Mouse (Mus musculus): Measurements from ENCODE around the gene Nav2. TPM values are rescaled to one million over a fixed set of nuclear protein-coding genes. Genes with fewer than 3 reads are reported as not detected.

Nav2 gene
- polyA plus RNA-seq, 1 experiment from 2014 or later = 12.4 TPM

GRCm38 (mm10) chr7:49190231-49190985 is 281.9 kb downstream of the Nav2 start:
- 68% methylated on average over 4 of the region's 4 CpGs for WGBS
- ATAC-seq (ENCODE audit: insufficient number of reproducible peaks, insufficient read depth, low FRiP score, low TSS enrichment, low read depth) = no peak
- no peaks in the 10 kb centered on the region for H3K36me3 ChIP-seq

GRCm38 (mm10) chr7:49191081-49191678 is 282.7 kb downstream of the Nav2 start:
- Histone ChIP-seq H3K36me3 (no peaks in the 10 kb centered on the region), H3K9me3 (no peaks in the 10 kb centered on the region), H3K27ac (no peak overlapping the region), H3K4me2 (no peak overlapping the region), H3K9ac (replicated peaks) (no peak overlapping the region), H3K27me3 (no peaks in the 10 kb centered on the region), H3K4me3 (replicated peaks) (no peak overlapping the region), H3K4me1 (replicated peaks) (peaks cover 4% of the 10 kb centered on the region; the same call in 1 of the 2 replicates)
- no peak for ATAC-seq (ENCODE audit: insufficient number of reproducible peaks, insufficient read depth, low FRiP score, low TSS enrichment, low read depth)
- WGBS = 64% methylated on average over 7 of the region's 7 CpGs

More at GRCm38 (mm10) chr7:49190231-49190985, 281.9 kb downstream of the Nav2 start:
- H3K9me3 ChIP-seq = no peaks in the 10 kb centered on the region
- H3K9ac ChIP-seq (replicated peaks) = no peak overlapping the region
- H3K4me1 ChIP-seq (replicated peaks) = peaks cover 4% of the 10 kb centered on the region; the same call in 1 of the 2 replicates
- H3K27ac ChIP-seq = no peak overlapping the region
- H3K4me2 ChIP-seq = no peak overlapping the region
- no peak overlapping the region for H3K4me3 ChIP-seq (replicated peaks)
- no peaks in the 10 kb centered on the region for H3K27me3 ChIP-seq

- no peak for ATAC-seq (ENCODE audit: insufficient number of reproducible peaks, insufficient read depth, low FRiP score, low TSS enrichment, low read depth)
- no peaks in the 10 kb centered on the region for H3K27me3 ChIP-seq
- H3K9me3 ChIP-seq = no peaks in the 10 kb centered on the region
- H3K4me3 ChIP-seq (replicated peaks) = no peak overlapping the region
- H3K9ac ChIP-seq (replicated peaks) = no peak overlapping the region
- no peak overlapping the region for H3K4me2 ChIP-seq
- H3K4me1 ChIP-seq (replicated peaks) = no peaks in the 10 kb centered on the region
- WGBS = 78% methylated on average over 2 of the region's 2 CpGs
- H3K27ac ChIP-seq = no peak overlapping the region
- H3K36me3 ChIP-seq = no peaks in the 10 kb centered on the region
Observed at GRCm38 (mm10) chr7:49192061-49192695, 283.7 kb downstream of the Nav2 start.

- WGBS = 44% methylated on average over 5 of the region's 5 CpGs
- Histone ChIP-seq H3K36me3 (no peaks in the 10 kb centered on the region), H3K9me3 (no peaks in the 10 kb centered on the region), H3K9ac (replicated peaks) (no peak overlapping the region), H3K4me2 (no peak overlapping the region), H3K27ac (no peak overlapping the region), H3K4me1 (replicated peaks) (no peaks in the 10 kb centered on the region), H3K27me3 (no peaks in the 10 kb centered on the region), H3K4me3 (replicated peaks) (no peak overlapping the region)
- no peak for ATAC-seq (ENCODE audit: insufficient number of reproducible peaks, insufficient read depth, low FRiP score, low TSS enrichment, low read depth)
Observed at GRCm38 (mm10) chr7:49195711-49196147, 287.2 kb downstream of the Nav2 start.

GRCm38 (mm10) chr7:49199366-49199765 is 290.9 kb downstream of the Nav2 start:
- H3K4me3 ChIP-seq (replicated peaks) = no peak overlapping the region
- no peaks in the 10 kb centered on the region for H3K27me3 ChIP-seq
- no peaks in the 10 kb centered on the region for H3K9me3 ChIP-seq
- no peak overlapping the region for H3K27ac ChIP-seq
- H3K4me1 ChIP-seq (replicated peaks) = no peaks in the 10 kb centered on the region; the same call in 1 of the 2 replicates
- no peaks in the 10 kb centered on the region for H3K36me3 ChIP-seq
- H3K9ac ChIP-seq (replicated peaks) = no peak overlapping the region
- H3K4me2 ChIP-seq = no peak overlapping the region
- no peak for ATAC-seq (ENCODE audit: insufficient number of reproducible peaks, insufficient read depth, low FRiP score, low TSS enrichment, low read depth)
- 52% methylated on average over 6 of the region's 6 CpGs for WGBS

GRCm38 (mm10) chr7:49200270-49200669 is 291.8 kb downstream of the Nav2 start:
- H3K9me3 ChIP-seq = no peaks in the 10 kb centered on the region
- WGBS = 92% methylated on average over 6 of the region's 6 CpGs

GRCm38 (mm10) chr7:49202971-49203370 is 294.5 kb downstream of the Nav2 start:
- 41% methylated on average over 4 of the region's 4 CpGs for WGBS
- ATAC-seq (ENCODE audit: insufficient number of reproducible peaks, insufficient read depth, low FRiP score, low TSS enrichment, low read depth) = no peak
- no peak overlapping the region for H3K27ac ChIP-seq

More at GRCm38 (mm10) chr7:49200270-49200669, 291.8 kb downstream of the Nav2 start:
- Histone ChIP-seq H3K36me3 (no peaks in the 10 kb centered on the region), H3K27me3 (no peaks in the 10 kb centered on the region), H3K4me2 (no peak overlapping the region), H3K27ac (no peak overlapping the region), H3K4me1 (replicated peaks) (no peaks in the 10 kb centered on the region; the same call in 1 of the 2 replicates), H3K4me3 (replicated peaks) (no peak overlapping the region), H3K9ac (replicated peaks) (no peak overlapping the region)
- no peak for ATAC-seq (ENCODE audit: insufficient number of reproducible peaks, insufficient read depth, low FRiP score, low TSS enrichment, low read depth)

GRCm38 (mm10) chr7:49204856-49205255 is 296.3 kb downstream of the Nav2 start:
- 87% methylated on average over 3 of the region's 3 CpGs for WGBS
- no peaks in the 10 kb centered on the region for H3K36me3 ChIP-seq
- no peak overlapping the region for H3K4me2 ChIP-seq
- H3K4me1 ChIP-seq (replicated peaks) = no peaks in the 10 kb centered on the region; the same call in 1 of the 2 replicates
- H3K27ac ChIP-seq = no peak overlapping the region
- ATAC-seq (ENCODE audit: insufficient number of reproducible peaks, insufficient read depth, low FRiP score, low TSS enrichment, low read depth) = no peak
- no peak overlapping the region for H3K4me3 ChIP-seq (replicated peaks)
- H3K9me3 ChIP-seq = no peaks in the 10 kb centered on the region
- H3K27me3 ChIP-seq = no peaks in the 10 kb centered on the region
- H3K9ac ChIP-seq (replicated peaks) = no peak overlapping the region

More at GRCm38 (mm10) chr7:49202971-49203370, 294.5 kb downstream of the Nav2 start:
- Histone ChIP-seq H3K9ac (replicated peaks) (no peak overlapping the region), H3K4me2 (no peak overlapping the region), H3K36me3 (no peaks in the 10 kb centered on the region), H3K4me3 (replicated peaks) (no peak overlapping the region), H3K9me3 (no peaks in the 10 kb centered on the region), H3K4me1 (replicated peaks) (no peaks in the 10 kb centered on the region; the same call in 1 of the 2 replicates), H3K27me3 (no peaks in the 10 kb centered on the region)

GRCm38 (mm10) chr7:49205551-49205950 is 297.0 kb downstream of the Nav2 start:
- Histone ChIP-seq H3K4me2 (no peak overlapping the region), H3K27ac (no peak overlapping the region), H3K36me3 (no peaks in the 10 kb centered on the region), H3K9me3 (no peaks in the 10 kb centered on the region), H3K4me3 (replicated peaks) (no peak overlapping the region), H3K9ac (replicated peaks) (no peak overlapping the region), H3K4me1 (replicated peaks) (no peaks in the 10 kb centered on the region; the same call in 1 of the 2 replicates), H3K27me3 (no peaks in the 10 kb centered on the region)
- ATAC-seq (ENCODE audit: insufficient number of reproducible peaks, insufficient read depth, low FRiP score, low TSS enrichment, low read depth) = no peak
- 91% methylated on average over 1 of the region's 1 CpGs for WGBS

GRCm38 (mm10) chr7:49206775-49207676 is 298.5 kb downstream of the Nav2 start:
- Histone ChIP-seq H3K4me2 (no peak overlapping the region), H3K4me3 (replicated peaks) (no peak overlapping the region), H3K36me3 (no peaks in the 10 kb centered on the region), H3K9ac (replicated peaks) (no peak overlapping the region), H3K27me3 (no peaks in the 10 kb centered on the region), H3K4me1 (replicated peaks) (no peaks in the 10 kb centered on the region; the same call in 1 of the 2 replicates), H3K9me3 (no peaks in the 10 kb centered on the region), H3K27ac (no peak overlapping the region)
- 57% methylated on average over 5 of the region's 5 CpGs for WGBS
- no peak for ATAC-seq (ENCODE audit: insufficient number of reproducible peaks, insufficient read depth, low FRiP score, low TSS enrichment, low read depth)

All from limb, embryonic 12.5 days (tissue).